Mouse (Mus musculus) gonadal fat pad, adult 2 months (tissue): Measurements from ENCODE around the gene C1qtnf4. TPM values are rescaled to one million over a fixed set of nuclear protein-coding genes. Genes with fewer than 3 reads are reported as not detected.
"Not testable (repeated sequence)": the region's sequence is repeated elsewhere in the genome, so short reads cannot be mapped to it uniquely, and the experiment has no call there.

Experiments
- DNase-seq: peaks from one replicate; pipeline ENCODE4 v3.0.0-alpha.2; 2012; ENCODE audit warnings: low read depth
- polyA plus RNA-seq: library from polyadenylated mRNA; depleted of rRNA; stranded (reverse); fragments of >200 nt; gene quantifications from 2 replicates; pipeline ENCODE4 v1.2.3, GENCODE M21; 2012

C1qtnf4 gene
- polyA plus RNA-seq, 1 experiment, result 14.6 TPM

DNA sequence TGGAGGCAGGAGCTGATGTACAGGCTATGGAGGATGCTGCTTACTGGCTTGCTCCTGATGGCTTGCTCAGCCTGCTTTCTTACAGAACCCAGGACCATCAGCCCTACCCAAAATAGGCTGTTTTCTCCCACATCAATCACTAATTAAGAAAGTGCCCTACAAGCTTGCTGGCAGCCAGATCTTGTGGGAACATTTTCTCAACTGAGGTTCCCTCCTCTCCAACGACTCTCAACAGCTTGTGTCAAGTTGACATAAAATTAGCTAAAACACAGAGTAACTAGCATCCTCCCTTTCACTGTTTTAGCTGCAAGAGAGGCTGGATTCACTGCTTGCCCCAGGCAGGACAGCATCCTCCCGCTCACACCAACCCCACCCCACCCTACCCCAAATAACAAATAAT is 3.8 kb upstream of the C1qtnf4 start:
- DNase-seq, result no peak

DNA sequence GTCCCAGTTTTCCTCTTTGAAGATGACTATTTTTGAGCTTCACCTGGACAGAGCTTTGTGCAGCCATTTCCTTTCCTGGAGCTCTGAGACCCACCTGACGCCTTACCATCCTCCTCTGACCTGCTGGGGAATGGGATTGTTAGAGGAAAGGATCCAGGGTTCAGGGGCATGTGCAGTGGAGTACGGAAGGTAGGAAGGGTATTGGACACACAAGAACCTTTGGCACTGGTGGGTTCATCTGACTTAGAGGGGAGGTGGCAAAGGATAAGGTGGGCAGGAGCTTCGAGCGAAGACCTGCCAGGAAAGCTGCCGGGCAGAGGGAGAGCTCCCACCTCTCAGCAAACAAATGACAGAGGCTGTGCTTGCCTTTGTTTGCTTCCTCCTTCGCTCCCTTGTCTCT is 776 bp downstream of the C1qtnf4 start:
- DNase-seq, result no peak

DNA sequence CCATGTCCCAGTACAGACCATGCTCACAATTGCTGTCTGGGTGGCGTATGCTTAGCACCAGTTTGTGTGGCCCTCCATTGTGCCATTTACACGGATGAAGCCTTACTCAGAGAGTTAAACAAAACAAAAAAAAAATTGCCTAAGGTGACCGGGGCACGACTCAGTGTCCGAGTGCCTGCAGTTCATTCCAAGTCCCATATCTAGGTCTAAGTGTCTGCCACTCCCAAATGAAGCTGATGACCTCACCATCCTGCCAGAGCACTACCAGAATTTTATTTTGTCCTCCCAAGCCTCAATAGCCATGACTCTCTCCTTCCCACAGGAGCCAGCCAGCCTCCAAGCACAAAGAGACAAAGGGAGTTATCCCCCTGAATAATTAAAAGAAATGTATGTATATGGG is 2.0 kb downstream of the C1qtnf4 start:
- DNase-seq, result no peak

DNA sequence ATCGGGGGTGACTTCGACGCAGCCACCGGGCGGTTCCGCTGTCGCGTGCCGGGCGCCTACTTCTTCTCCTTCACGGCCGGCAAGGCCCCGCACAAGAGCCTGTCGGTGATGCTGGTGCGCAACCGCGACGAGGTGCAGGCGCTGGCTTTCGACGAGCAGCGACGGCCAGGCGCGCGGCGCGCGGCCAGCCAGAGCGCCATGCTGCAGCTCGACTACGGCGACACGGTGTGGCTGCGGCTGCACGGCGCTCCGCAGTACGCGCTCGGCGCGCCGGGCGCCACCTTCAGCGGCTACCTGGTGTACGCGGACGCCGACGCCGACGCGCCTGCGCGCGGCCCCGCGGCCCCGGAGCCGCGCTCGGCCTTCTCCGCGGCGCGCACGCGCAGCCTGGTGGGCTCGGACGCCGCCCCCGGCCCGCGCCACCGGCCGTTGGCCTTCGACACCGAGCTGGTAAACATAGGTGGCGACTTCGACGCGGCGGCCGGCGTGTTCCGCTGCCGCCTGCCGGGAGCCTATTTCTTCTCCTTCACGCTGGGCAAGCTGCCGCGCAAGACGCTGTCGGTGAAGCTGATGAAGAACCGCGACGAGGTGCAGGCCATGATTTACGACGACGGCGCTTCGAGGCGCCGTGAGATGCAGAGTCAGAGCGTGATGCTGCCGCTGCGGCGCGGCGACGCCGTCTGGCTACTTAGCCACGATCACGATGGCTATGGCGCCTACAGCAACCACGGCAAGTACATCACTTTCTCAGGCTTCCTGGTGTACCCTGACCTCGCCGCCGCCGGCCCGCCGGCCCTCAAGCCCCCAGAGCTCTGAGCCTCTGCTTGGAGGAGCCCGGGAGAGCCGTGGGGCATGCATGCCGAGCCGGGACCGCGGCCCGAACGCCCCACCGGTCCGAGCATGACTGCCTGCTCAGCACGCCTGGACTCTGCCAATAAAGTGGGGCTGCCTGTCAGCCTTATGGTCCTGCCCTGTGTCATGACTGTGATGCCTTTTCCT is 4.2 kb downstream of the C1qtnf4 start:
- DNase-seq, result no peak

DNA sequence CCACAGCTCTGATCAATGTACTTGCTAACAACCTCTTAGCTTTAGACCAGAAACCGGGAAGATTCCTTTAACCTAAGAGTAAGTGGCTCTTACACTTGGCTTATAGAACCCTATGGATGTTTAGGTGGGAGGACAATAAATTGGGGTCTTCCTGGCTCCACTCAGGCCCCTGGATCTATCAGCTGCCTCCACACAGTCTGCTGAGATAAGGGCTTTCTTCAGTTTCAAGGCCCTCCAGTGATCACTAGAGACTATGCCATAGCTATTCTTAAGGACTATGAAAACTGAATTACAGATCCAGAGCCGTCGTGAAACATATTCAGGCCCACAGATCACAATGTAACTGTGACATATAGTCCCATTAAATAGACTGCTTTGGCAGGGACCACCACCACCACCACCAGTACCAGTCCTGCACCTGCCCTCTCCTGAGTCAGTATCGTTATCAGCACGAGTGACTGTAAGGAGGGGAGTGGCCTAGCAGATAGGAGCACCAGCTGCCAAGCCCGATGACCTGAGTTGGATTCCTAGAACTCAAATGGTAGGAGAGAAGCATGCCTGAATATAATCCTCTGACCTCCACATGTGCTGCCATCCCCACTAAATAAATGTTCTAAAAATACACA is 8.1 kb downstream of the C1qtnf4 start:
- no peak for DNase-seq

DNA sequence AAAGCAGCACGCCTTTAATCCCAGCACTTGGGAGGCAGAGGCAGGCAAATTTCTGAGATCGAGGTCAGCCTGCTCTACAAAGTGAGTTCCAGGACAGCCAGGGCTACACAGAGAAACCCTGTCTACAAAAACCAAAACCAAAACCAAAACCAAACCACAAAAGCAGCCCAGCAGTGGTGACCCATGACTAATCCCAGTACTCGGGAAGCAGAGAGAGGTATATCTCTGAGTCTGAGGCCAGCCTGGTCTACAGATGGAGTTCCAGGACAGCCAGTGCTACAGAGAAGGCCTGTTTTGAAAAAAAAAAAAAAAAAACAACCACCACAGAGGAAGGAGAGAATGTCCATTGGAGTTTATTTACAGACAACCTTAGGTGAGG is 8.6 kb downstream of the C1qtnf4 start:
- DNase-seq, result not testable (repeated sequence)

DNA sequence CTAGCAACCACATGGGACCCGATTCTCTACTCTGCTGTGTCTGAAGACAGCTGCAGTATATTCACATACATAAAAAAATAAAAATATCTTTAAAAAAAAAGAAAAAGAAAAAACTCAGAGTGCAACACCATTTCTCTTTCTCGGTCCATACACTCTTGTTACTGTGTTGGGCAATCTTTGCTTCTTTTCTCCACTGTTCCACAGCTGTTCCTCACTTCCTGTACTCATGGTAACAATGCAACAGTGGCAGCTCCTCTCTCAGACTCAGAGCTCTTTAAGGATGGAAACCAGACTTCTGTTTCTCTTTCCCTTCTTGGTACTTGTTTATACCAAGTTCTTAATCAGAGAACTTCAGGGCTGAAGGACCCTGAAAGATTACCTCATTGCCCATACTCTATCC is 17.7 kb downstream of the C1qtnf4 start:
- DNase-seq, result no peak

DNA sequence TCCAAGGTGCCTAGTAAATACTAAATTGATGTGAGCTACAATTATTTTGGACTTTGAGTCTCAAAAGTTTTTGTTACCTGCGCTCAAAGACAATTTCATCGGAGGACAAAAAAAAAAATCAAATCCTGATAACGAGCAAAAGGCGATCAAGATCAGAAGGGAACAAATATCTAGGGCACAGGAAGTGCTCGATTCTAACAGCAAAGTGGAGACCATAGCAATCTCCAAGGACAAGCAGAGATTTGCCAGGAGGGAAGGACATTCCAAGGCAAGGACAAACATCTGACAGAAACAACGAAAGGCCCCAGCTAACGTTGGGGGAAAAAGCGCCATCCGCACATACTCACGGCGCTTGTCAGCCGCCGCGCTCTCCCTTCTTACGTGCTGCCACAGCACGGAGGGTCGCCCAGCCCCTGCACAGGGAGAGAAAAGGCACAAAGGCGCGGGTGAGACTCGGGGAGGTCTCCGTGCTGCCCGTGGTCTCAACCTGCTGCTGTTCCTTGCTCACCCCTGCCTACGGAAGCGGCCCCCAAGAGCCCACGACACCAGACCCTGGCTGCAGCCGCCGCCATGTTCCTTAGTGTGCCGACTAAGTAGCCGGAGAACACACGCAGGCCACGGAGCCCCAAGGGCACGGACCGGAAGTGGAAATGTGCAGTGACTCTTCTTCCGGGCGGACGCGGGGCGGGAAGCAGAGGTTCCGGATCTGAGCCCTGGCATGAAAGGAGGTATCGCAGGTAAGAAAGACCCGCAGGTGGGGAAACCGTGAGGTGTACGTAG is 18.6 kb downstream of the C1qtnf4 start, which contains the start of the genes Kbtbd4 and Ndufs3:
Kbtbd4 (plus strand) TSS at position 665 of the 780 bp plus-strand sequence.
Ndufs3 (minus strand) TSS at position 752 of the 780 bp plus-strand sequence.
- DNase-seq, result peak; percentile 44

DNA sequence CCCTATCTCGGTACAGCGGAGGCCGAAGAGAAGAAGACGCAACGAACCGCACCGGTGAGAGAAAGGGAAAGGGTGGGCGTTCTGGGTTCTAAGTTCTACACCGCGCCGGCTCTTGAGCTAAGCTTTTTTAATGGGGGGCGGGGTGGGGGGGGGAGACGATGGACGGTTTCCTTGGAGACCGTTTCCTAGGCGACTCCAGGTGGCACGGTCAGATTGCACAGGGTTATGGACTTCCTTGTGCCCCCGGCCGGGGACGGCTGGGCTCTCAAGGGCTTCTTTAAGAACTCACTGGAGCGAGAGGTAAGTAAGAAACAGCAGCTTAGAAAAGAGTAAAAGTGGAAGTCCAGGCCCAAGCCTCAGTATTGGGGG is 19.2 kb downstream of the C1qtnf4 start:
- DNase-seq, result no peak

DNA sequence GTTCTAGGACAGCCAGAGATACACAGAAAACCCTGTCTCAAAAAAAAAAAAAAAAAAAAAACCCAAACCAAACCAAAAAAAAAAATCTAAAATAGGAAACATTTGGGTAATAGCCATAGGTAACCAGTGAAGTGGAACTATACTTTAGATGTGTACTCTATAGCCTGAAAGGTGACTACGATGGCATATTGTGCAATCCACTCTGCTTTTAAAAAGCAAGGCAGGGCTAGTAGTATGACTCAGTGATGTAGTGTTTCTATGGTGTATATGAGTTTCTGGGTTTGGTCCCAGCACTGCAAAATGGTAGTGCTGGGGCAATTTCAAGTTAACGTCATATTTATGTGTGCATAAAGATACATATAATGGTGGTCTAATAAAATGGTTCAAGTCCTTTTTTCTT is 21.1 kb downstream of the C1qtnf4 start:
- no peak for DNase-seq

DNA sequence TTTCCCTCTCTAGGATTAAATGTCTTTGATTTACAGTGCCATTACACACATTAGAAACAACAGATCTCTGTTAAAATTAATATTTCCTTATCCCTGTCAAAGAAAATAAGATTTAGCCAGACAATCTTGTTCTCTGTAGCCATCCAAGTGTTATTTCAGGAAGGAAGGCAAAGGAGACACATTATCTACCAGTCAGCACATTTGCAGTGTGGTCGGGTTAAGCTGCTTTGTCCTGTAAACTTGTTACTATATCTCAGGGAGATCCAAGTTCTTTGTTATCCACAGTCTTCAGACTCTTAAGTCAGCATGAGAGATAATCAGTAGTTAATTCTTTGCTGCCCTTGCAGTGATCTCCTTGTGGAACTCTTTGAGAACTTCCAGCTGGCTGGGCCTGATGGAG is 25.2 kb downstream of the C1qtnf4 start:
- no peak for DNase-seq

DNA sequence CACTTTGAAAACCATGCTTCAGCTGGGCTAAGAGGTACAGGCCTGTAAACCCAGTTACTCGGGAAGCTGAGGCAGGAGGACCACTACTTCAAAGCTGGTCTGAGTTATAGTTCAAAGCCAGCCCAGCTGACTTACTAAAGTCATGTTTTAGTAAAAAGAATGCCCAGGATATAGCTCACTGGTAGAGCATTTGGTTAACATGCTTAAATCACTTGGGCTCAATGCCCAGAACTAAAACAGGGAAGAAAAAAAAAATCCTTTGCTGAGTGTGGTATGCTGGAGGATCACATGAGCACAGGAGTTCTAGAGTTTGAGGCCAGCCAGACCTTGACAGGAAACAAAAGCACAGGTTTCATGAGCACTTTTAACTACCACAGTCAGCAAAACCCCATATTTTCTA is 26.0 kb downstream of the C1qtnf4 start:
- no peak for DNase-seq

DNA sequence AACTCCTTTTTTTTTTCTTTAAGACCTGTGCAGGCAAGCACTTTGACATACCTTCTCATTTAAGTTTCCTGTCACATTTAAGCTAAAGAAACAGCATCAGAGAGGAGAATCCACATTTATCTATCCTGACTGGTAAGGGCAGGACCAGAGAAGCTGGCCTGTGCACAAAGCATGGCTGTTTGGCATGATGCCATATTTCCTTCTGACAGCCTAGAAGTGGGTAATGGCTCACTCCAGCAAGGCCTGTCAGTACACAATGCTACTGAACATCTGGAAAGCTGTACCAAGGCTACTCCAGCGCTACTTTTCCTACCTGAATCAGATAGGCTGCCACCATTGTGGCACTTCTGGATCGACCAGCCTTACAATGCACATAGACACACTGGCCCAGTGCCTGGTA is 28.0 kb downstream of the C1qtnf4 start:
- no peak for DNase-seq

DNA sequence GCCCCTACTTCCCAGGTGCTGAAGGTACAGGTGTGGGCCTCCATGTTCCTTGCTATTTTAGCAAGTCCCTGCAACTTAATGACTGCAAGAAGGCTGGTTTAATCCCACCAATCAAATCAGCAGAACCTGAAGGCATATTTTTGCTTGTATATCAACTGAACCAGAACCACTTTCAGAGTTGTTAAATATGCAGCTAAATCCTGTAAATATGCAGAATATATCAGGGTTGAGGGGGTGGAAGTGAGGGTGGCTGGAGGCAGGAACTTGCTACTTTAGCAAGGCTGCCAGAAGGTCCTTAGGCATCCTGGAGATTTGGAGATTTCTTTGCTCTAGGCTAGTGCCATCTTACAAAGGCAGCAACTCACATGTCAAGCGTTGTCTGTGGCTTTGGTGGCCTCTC is 29.9 kb downstream of the C1qtnf4 start:
- no peak for DNase-seq

DNA sequence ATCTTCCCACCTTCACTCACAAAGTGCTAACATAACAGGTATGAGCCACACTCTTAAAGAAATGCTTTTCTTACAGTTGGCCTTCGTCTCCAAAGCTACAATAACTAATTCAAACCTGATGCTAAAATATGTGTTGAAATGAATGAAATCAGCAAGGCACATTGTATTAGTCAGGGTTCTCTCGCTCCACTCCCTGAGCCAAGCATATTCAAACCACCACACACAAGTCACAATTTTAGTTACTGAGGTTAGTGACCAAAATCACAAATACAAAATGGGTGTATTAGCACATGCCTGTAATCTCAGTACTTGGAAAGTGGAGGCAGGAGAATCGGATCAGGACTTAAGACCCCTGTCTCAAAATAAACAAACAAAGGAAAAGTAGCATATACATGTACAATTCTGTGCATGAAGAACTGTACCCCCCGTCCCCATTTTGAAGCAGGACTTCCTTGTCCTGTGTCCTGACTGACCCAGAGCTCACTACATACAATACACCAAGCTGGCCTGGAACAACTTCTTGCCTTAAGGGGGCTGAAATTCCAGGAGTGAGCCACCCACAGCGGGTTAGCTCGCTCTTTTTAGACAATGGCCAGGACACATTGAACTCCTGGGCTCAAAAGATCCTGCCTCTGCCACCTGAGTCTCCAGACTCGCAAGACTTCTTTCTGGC is 31.0 kb downstream of the C1qtnf4 start:
- no peak for DNase-seq

DNA sequence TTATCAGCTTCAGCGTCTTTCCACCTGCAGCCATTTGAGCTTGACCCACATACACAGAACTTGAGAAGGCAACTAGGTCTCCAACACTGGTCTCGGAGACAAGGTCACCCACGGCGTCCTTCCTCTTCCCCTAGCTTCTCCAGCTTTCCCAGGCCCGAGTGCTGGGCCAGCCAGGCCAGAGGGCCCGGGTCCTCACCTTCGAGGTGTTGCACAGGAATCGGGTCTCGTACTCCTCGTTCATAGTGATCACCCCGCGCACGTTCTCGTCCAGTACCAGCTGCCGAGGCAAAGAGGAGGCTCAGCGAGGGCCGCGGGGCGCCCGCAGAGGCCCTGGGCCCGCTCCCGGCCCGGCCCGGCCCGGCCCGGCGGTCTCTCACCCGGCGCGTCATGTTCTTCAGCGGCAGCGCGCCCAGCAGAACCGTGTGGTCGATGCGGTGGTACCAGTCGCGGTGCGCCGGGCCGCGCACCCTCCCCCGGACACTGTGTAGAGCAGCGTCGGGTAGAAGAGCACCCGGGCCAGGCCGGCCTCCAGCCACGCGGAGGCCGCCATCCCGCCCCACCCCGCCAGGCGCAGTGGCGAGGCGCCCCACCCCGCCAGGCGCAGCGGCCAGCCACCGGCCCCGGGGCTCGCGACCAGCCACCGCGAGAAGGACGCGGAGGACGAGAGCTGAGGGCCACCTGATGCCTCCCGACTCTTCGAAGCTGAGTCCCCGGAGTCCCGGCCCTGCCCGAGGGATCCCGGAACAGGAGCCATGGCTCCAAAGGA is 31.8 kb downstream of the C1qtnf4 start:
- no peak for DNase-seq

DNA sequence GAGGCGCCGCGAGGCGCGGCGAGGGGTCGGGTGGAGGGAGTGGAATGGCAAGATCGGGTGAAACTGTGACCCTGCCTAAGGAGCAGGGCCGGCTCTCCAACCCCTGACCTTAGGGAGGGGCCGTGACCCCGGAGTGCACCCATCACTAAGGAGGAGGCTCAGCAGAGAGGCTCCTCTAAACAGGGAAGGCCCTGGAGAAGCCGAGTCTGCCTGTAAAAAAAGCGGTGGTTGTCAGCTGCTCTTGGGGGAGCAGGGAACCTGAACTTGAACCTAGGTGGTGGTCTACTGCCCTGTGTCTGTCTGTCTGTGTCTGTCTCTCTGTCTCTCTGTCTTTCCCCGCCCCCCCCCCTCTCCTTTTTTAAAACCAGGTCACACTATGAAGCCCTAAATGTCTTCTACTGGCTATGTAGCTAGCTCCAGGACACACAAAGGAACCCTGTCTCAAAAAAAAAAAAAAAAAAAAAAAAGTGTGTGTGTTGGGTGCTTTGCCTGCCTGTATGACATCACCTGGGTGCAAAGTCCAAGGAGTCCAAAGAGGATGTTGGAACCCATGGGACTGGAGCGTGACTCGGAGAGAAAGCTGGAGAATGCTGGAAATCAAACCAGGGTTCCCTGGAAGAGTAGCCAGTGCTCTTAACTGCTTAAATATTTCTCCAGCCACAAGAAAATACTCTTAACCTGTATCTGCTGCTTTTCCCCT is 32.5 kb downstream of the C1qtnf4 start:
- no peak for DNase-seq

DNA sequence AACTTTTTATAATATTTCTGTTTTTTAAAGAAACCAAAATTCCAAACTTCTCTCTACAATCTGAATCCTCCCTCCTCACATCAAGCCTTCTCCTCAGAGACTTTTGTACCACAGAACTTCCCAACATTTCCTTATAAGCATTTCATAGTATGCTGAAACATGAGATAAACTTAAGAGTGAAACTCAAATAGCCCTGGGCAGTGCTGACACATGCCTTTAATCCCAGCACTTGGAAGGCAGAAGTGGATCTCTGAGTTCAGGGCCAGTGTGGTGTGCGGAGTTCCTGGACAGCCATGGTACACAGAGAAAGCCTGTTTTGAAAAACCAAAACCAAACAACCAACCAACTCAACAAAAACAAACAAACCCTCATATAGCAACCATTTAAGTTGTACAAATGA is 35.5 kb downstream of the C1qtnf4 start:
- DNase-seq, result no peak

DNA sequence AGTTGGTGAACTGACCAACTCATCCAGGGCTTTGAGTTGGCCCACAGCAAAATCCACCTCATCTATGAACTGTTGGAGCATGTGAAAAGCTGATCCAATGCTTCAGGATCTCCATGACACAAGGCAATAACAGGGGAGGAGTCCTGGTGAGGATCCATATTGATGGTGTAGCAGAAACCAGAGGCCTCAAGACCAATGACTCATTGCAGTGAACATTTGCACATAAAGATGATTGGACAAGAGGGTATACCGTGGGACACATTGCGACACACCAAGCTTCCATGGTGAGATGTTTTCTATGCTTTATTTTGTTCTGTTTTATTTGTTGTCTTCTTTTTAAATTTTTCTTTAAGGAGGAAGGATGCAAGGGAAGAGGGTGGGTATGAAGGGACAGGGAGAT is 37.0 kb downstream of the C1qtnf4 start:
- no peak for DNase-seq

DNA sequence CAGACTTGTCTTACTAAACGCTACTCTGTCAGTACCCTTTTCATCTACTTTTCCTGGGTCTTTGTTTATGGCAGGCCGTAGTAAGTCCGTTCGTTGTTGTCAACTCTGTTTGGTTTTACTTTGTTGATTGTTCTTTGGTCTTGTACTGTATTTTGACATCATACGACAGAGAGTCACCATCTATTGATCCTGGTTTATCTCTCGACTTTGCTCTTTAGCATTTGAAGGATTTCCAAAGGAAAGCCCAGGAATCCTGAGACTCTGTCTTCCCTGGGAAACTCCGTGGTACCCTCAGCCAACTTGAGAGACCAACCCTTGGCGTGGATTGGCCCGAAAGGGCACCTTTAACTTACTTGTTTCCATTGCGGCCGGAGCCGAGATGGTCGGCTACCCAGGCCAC is 42.9 kb downstream of the C1qtnf4 start:
- DNase-seq, result no peak
